Mouse (Mus musculus) embryo, embryonic 9.5 days (tissue): Measurements from ENCODE around the gene Gm7138.
"Not testable (repeated sequence)": the region's sequence is repeated elsewhere in the genome, so short reads cannot be mapped to it uniquely, and the experiment has no call there.

ENCODE experiments used
- DNase-seq: peaks from one replicate; pipeline ENCODE4 v3.0.0-alpha.2; 2017; ENCODE audit errors: extremely low spot score

The Gm7138 gene

GRCm38 (mm10) chr10:77750686-77751085, 26.1 kb downstream of the Gm7138 start:
- DNase-seq: not testable (repeated sequence)

- not testable (repeated sequence) for DNase-seq
Measured at GRCm38 (mm10) chr10:77741924-77742688, 34.6 kb downstream of the Gm7138 start, which contains the start of gene Gm18596. Gene Gm18596 (minus strand): TSS chr10:77742638.

- no peak for DNase-seq
Measured at GRCm38 (mm10) chr10:77738929-77739328, 37.8 kb downstream of the Gm7138 start.

GRCm38 (mm10) chr10:77735928-77736327, 40.8 kb downstream of the Gm7138 start:
- no peak for DNase-seq

- DNase-seq: peak; percentile 22
Measured at GRCm38 (mm10) chr10:77729241-77729640, 47.5 kb downstream of the Gm7138 start.

GRCm38 (mm10) chr10:77728280-77728679, 48.5 kb downstream of the Gm7138 start:
- no peak for DNase-seq
